Comparison of ENCODE assay signal across 1 mouse cellular context in the genomic region with DNA sequence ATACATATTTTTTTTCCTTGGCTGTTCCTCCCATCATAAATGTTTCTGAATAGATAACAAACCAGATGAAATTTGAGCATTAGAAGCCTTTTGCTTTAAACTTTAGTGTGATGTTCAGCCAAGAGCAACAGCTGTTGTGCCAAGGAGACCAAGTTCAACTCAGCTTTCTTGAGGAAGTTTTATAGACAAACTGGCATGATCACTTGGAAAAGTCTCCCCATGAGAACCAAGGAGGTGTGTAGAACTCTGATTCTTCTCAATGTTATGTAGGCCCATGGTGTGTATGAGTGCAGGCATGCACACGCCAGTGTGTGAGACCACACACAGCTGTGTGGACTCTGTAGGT.
A peak's percentile ranks its signal among the peaks of the same experiment; 100 is the strongest.
TF ChIP-seq lines count a peak whose summit lies in the region.

No protein-coding gene starts in this region.

TF ChIP-seq in myocyte, 11 proteins besides CTCF, POLR2A, EP300 and RAD21 (continued from another document):
- no peak for TF ChIP-seq REST (IDR thresholded peaks at IDR 0.05; ENCODE audit: insufficient read depth, insufficient read length)
- TF ChIP-seq CEBPB (IDR thresholded peaks at IDR 0.05; ENCODE audit: insufficient read depth, poor library complexity, severe bottlenecking): no peak
- TF ChIP-seq TCF12 (IDR thresholded peaks at IDR 0.05; ENCODE audit: insufficient read depth, poor library complexity, severe bottlenecking): no peak
- TF ChIP-seq MYOG (IDR thresholded peaks at IDR 0.05; ENCODE audit: control insufficient read depth in 1 of 3, insufficient read depth in 1 of 3, insufficient read length in 2 of 3, low read depth in 2 of 3): peak in 1 of 3 experiments; percentile 7
